Mouse (Mus musculus) lung, postnatal 0 days (tissue): Measurements from ENCODE around the gene Csrp1. TPM values are rescaled to one million over a fixed set of nuclear protein-coding genes. Genes with fewer than 3 reads are reported as not detected.

Experiments used
- ATAC-seq: fragments of 200-750 bp; cut with Nextera tagmentation; 2 replicates; pipeline ENCODE4 v1.8.0; 2017; ENCODE audit warnings: moderate library complexity
- DNase-seq: peaks from one replicate; pipeline ENCODE4 v3.0.0-alpha.2; 2016; ENCODE audit warnings: low spot score
- H3K27ac ChIP-seq: fragments of 300-500 bp; sonication (generic); 2 replicates; pipeline ENCODE4 v1.5.1; 2014; ENCODE audit warnings: antibody characterized with exemption, mild to moderate bottlenecking, low read length, mixed read lengths
- H3K27me3 ChIP-seq: fragments of 300-500 bp; sonication (generic); replicated peaks from 2 replicates; pipeline ENCODE4 v1.6.1; 2014; ENCODE audit warnings: low read length, mixed read lengths; ENCODE audit not compliant: insufficient read depth
- H3K36me3 ChIP-seq: fragments of 300-500 bp; sonication (generic); 2 replicates; pipeline ENCODE4 v1.6.1; 2014; ENCODE audit warnings: low read length, mixed read lengths; ENCODE audit not compliant: insufficient read depth
- H3K4me1 ChIP-seq: fragments of 300-500 bp; sonication (generic); 2 replicates; pipeline ENCODE4 v1.6.1; 2014; ENCODE audit warnings: antibody characterized with exemption, low read depth, low read length, mixed read lengths; ENCODE audit not compliant: insufficient read depth
- H3K4me2 ChIP-seq: fragments of 300-500 bp; sonication (generic); replicated peaks from 2 replicates; pipeline ENCODE4 v1.6.1; 2014; ENCODE audit warnings: low read depth, mild to moderate bottlenecking, low read length, moderate library complexity, mixed read lengths
- H3K4me3 ChIP-seq: fragments of 300-500 bp; sonication (generic); 2 replicates; pipeline ENCODE4 v1.5.1; 2014; ENCODE audit warnings: low read depth, low read length
- H3K9ac ChIP-seq: fragments of 300-500 bp; sonication (generic); replicated peaks from 2 replicates; pipeline ENCODE4 v1.6.1; 2014; ENCODE audit warnings: low read depth, mild to moderate bottlenecking
- H3K9me3 ChIP-seq: fragments of 300-500 bp; sonication (generic); 2 replicates; pipeline ENCODE4 v1.6.1; 2016; ENCODE audit warnings: low read length, mixed read lengths
- CTCF ChIP-seq: IDR thresholded peaks from 2 replicates; pipeline ENCODE4 v1.5.1; 2016; ENCODE audit warnings: antibody characterized with exemption, mild to moderate bottlenecking
- EP300 ChIP-seq: IDR thresholded peaks from 2 replicates; pipeline ENCODE4 v1.6.1; 2016; ENCODE audit warnings: antibody characterized with exemption, mild to moderate bottlenecking, control low read depth
- WGBS: fragments of 180-500 bp; shearing (Covaris S2); extraction: QIAGEN DNeasy Blood & Tissue Kit; methylation state at CpG from one replicate; pipeline ENCODE4 v1.1.7; 2014; 5-methylcytosine and 5-hydroxymethylcytosine counted together
- polyA plus RNA-seq: library from polyadenylated mRNA; unstranded; fragments of >200 nt; fragmentation: Nextera tagmentation; extraction: Ambion mirVana; gene quantifications from 2 replicates; pipeline ENCODE4 v1.2.1, GENCODE M21; 2015

The Csrp1 gene
- polyA plus RNA-seq, 1 experiment from 2014 or later: 545 TPM

GRCm38 (mm10) chr1:135691417-135691815 is 28.4 kb upstream of the Csrp1 start:
- Histone ChIP-seq H3K9me3 (no peaks in the 10 kb centered on the region), H3K4me3 (no peak overlapping the region), H3K27ac (0 out of 2 replicates have a peak overlapping the region, but pooled peaks have one; percentile 20), H3K4me2 (no peak overlapping the region), H3K9ac (no peak overlapping the region), H3K36me3 (no peaks in the 10 kb centered on the region), H3K4me1 (peaks cover 17% of the 10 kb centered on the region; the same call in 1 of the 2 replicates), H3K27me3 (no peaks in the 10 kb centered on the region)
- ATAC-seq (no peak), DNase-seq (peak; percentile 41)
- 15% methylated on average over 10 of the region's 10 CpGs for WGBS
- TF ChIP-seq CTCF: no peak
- TF ChIP-seq EP300: no peak

DNA sequence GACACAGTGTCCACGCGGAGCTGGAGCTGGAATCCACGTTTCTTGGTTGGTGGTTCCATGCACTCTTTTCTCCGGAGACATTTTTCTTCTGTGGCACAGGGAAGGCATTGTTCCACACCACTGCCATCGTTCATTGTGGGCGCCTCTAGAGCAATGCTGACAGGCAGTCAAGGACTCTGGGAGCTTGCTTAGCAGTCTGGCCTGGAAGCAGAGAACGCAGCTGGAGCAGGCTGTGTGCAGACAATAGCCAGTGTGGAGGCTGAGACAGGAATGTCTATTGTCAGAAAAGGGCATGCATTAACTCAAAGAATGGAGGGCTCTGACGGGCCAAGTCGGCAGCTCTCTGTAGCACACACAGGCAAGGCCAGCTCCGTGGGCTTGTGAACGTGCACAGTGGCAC is 25.7 kb upstream of the Csrp1 start:
- no peak for ATAC-seq
- H3K4me3 ChIP-seq: no peak overlapping the region
- WGBS: 56% methylated on average over 11 of the region's 11 CpGs
- H3K36me3 ChIP-seq: no peaks in the 10 kb centered on the region
- no peaks in the 10 kb centered on the region for H3K27me3 ChIP-seq
- no peak for TF ChIP-seq CTCF
- no peak for TF ChIP-seq EP300
- no peak for DNase-seq
- no peaks in the 10 kb centered on the region for H3K9me3 ChIP-seq
- H3K9ac ChIP-seq: no peak overlapping the region
- no peak overlapping the region for H3K4me2 ChIP-seq
- H3K4me1 ChIP-seq: peaks cover 9% of the 10 kb centered on the region; the same call in 1 of the 2 replicates
- no peak overlapping the region for H3K27ac ChIP-seq

GRCm38 (mm10) chr1:135697462-135697861 is 22.4 kb upstream of the Csrp1 start:
- Histone ChIP-seq H3K27me3 (no peaks in the 10 kb centered on the region), H3K4me2 (no peak overlapping the region), H3K4me3 (no peak overlapping the region), H3K9me3 (no peaks in the 10 kb centered on the region), H3K9ac (no peak overlapping the region), H3K4me1 (no peaks in the 10 kb centered on the region), H3K36me3 (no peaks in the 10 kb centered on the region), H3K27ac (no peak overlapping the region)
- DNase-seq: no peak
- TF ChIP-seq EP300: no peak
- TF ChIP-seq CTCF: peak; percentile 46
- WGBS: 70% methylated on average over 4 of the region's 4 CpGs
- ATAC-seq: no peak

GRCm38 (mm10) chr1:135698046-135698445 is 21.8 kb upstream of the Csrp1 start:
- no peak overlapping the region for H3K4me2 ChIP-seq
- ATAC-seq (no peak), DNase-seq (no peak)
- 31% methylated on average over 6 of the region's 6 CpGs for WGBS
- H3K27ac ChIP-seq: no peak overlapping the region
- no peak overlapping the region for H3K9ac ChIP-seq
- no peaks in the 10 kb centered on the region for H3K4me1 ChIP-seq
- H3K27me3 ChIP-seq: no peaks in the 10 kb centered on the region
- TF ChIP-seq CTCF: no peak
- TF ChIP-seq EP300: no peak
- no peaks in the 10 kb centered on the region for H3K36me3 ChIP-seq
- H3K9me3 ChIP-seq: no peaks in the 10 kb centered on the region
- no peak overlapping the region for H3K4me3 ChIP-seq

GRCm38 (mm10) chr1:135698451-135698921 is 21.4 kb upstream of the Csrp1 start:
- no peak overlapping the region for H3K4me3 ChIP-seq
- DNase-seq (no peak), ATAC-seq (no peak)
- H3K27ac ChIP-seq: no peak overlapping the region
- TF ChIP-seq EP300 (no peak), CTCF (no peak)
- H3K27me3 ChIP-seq: no peaks in the 10 kb centered on the region
- H3K9ac ChIP-seq: no peak overlapping the region
- WGBS: 37% methylated on average over 11 of the region's 11 CpGs
- H3K36me3 ChIP-seq: no peaks in the 10 kb centered on the region
- H3K9me3 ChIP-seq: no peaks in the 10 kb centered on the region
- no peaks in the 10 kb centered on the region for H3K4me1 ChIP-seq
- H3K4me2 ChIP-seq: no peak overlapping the region

GRCm38 (mm10) chr1:135698996-135699705 is 20.7 kb upstream of the Csrp1 start:
- WGBS: 6% methylated on average over 29 of the region's 29 CpGs
- peak; percentile 84 for ATAC-seq
- peak; percentile 83 for DNase-seq
- H3K9ac ChIP-seq: no peak overlapping the region
- peak overlapping the region; percentile 32 for H3K4me2 ChIP-seq
- no peaks in the 10 kb centered on the region for H3K36me3 ChIP-seq
- TF ChIP-seq CTCF (peak; percentile 90), EP300 (no peak)
- no peak overlapping the region for H3K27ac ChIP-seq
- no peak overlapping the region; the same call in 1 of the 2 replicates for H3K4me3 ChIP-seq
- H3K4me1 ChIP-seq: no peaks in the 10 kb centered on the region
- no peaks in the 10 kb centered on the region for H3K9me3 ChIP-seq
- H3K27me3 ChIP-seq: no peaks in the 10 kb centered on the region
